Mouse (Mus musculus) 3T3-L1 (cell line): ENCODE data around the gene Cass4.

ENCODE experiments used
- DNase-seq: peaks from one replicate; pipeline ENCODE4 v3.0.0-alpha.2; 2015; ENCODE audit warnings: low read depth, low spot score

Gene Cass4

GRCm38 (mm10) chr2:172439843-172440639 lies 46.4 kb downstream of the Cass4 start, which contains the start of gene Rtf2:
TSS of gene Rtf2 (plus strand) at chr2:172440556.
- peak; percentile 100 for DNase-seq

GRCm38 (mm10) chr2:172440640-172441005 lies 47.0 kb downstream of the Cass4 start:
- no peak for DNase-seq

- DNase-seq = peak; percentile 57
Measured at GRCm38 (mm10) chr2:172441176-172441575, 47.6 kb downstream of the Cass4 start.

GRCm38 (mm10) chr2:172445617-172446016 lies 52.0 kb downstream of the Cass4 start:
- no peak for DNase-seq

GRCm38 (mm10) chr2:172447317-172447716 lies 53.7 kb downstream of the Cass4 start:
- DNase-seq = peak; percentile 53

- no peak for DNase-seq
Measured at GRCm38 (mm10) chr2:172448329-172448728, 54.7 kb downstream of the Cass4 start.

- no peak for DNase-seq
Measured at GRCm38 (mm10) chr2:172450640-172451039, 57.0 kb downstream of the Cass4 start.

GRCm38 (mm10) chr2:172452031-172452430 lies 58.4 kb downstream of the Cass4 start:
- no peak for DNase-seq

- no peak for DNase-seq
Measured at GRCm38 (mm10) chr2:172452458-172452857, 58.9 kb downstream of the Cass4 start.

GRCm38 (mm10) chr2:172458496-172458895 lies 64.9 kb downstream of the Cass4 start, which contains the start of gene Gcnt7:
TSS of gene Gcnt7 (minus strand) at chr2:172458596.
- DNase-seq = no peak

- peak; percentile 82 for DNase-seq
Measured at GRCm38 (mm10) chr2:172460647-172461046, 67.1 kb downstream of the Cass4 start.

- peak; percentile 48 for DNase-seq
Measured at GRCm38 (mm10) chr2:172462813-172463212, 69.2 kb downstream of the Cass4 start.

GRCm38 (mm10) chr2:172466427-172467132 lies 73.0 kb downstream of the Cass4 start:
- no peak for DNase-seq

- DNase-seq = peak; percentile 79
Measured at GRCm38 (mm10) chr2:172467206-172467605, 73.6 kb downstream of the Cass4 start.

- DNase-seq = peak; percentile 50
Measured at GRCm38 (mm10) chr2:172468346-172468819, 74.8 kb downstream of the Cass4 start.

- no peak for DNase-seq
Measured at GRCm38 (mm10) chr2:172472318-172472717, 78.7 kb downstream of the Cass4 start, which contains the start of gene Fam209. TSS of gene Fam209 (plus strand) at chr2:172472520.

- peak; percentile 20 for DNase-seq
Measured at GRCm38 (mm10) chr2:172473591-172473990, 80.0 kb downstream of the Cass4 start.

- peak; percentile 42 for DNase-seq
Measured at GRCm38 (mm10) chr2:172474970-172475369, 81.4 kb downstream of the Cass4 start.

GRCm38 (mm10) chr2:172476707-172477260 lies 83.2 kb downstream of the Cass4 start:
- DNase-seq = no peak

GRCm38 (mm10) chr2:172477350-172477749 lies 83.8 kb downstream of the Cass4 start:
- no peak for DNase-seq

- peak; percentile 82 for DNase-seq
Measured at GRCm38 (mm10) chr2:172477860-172478259, 84.3 kb downstream of the Cass4 start.

- no peak for DNase-seq
Measured at GRCm38 (mm10) chr2:172480296-172480695, 86.7 kb downstream of the Cass4 start.
